Mouse (Mus musculus) embryonic facial prominence, embryonic 14.5 days (tissue): ENCODE measurements around the gene Morc3. TPM values are rescaled to one million over a fixed set of nuclear protein-coding genes. Genes with fewer than 3 reads are reported as not detected.

ENCODE experiments used
- ATAC-seq: fragments of 200-750 bp; cut with Nextera tagmentation; 2 replicates; pipeline ENCODE4 v1.8.0; 2017; ENCODE audit warnings: low read depth, moderate number of reproducible peaks, moderate TSS enrichment
- DNase-seq: peaks from one replicate; pipeline ENCODE4 v3.0.0-alpha.2; 2015; ENCODE audit warnings: low spot score
- H3K27ac ChIP-seq: fragments of 300-500 bp; sonication (generic); replicated peaks from 2 replicates; pipeline ENCODE4 v1.5.1; 2014; ENCODE audit warnings: low read depth, mild to moderate bottlenecking, low read length, moderate library complexity
- H3K27me3 ChIP-seq: fragments of 300-500 bp; sonication (generic); replicated peaks from 2 replicates; pipeline ENCODE4 v1.6.1; 2014; ENCODE audit warnings: low read length; ENCODE audit not compliant: control insufficient read depth, insufficient read depth
- H3K36me3 ChIP-seq: fragments of 300-500 bp; sonication (generic); 2 replicates; pipeline ENCODE4 v1.6.1; 2014; ENCODE audit warnings: low read length, mixed read lengths; ENCODE audit not compliant: control insufficient read depth, insufficient read depth
- H3K4me1 ChIP-seq: fragments of 300-500 bp; sonication (generic); 2 replicates; pipeline ENCODE4 v1.6.1; 2014; ENCODE audit warnings: antibody characterized with exemption, low read length; ENCODE audit not compliant: control insufficient read depth, insufficient read depth
- H3K4me2 ChIP-seq: fragments of 300-500 bp; sonication (generic); 2 replicates; pipeline ENCODE4 v1.6.1; 2014; ENCODE audit warnings: low read depth, mild to moderate bottlenecking, low read length, moderate library complexity, mixed read lengths
- H3K4me3 ChIP-seq: fragments of 300-500 bp; sonication (generic); 2 replicates; pipeline ENCODE4 v1.5.1; 2014; ENCODE audit warnings: low read depth, mild to moderate bottlenecking, low read length
- H3K9ac ChIP-seq: fragments of 300-500 bp; sonication (generic); 2 replicates; pipeline ENCODE4 v1.6.1; 2014; ENCODE audit warnings: low read depth, mild to moderate bottlenecking, low read length, moderate library complexity, mixed read lengths
- H3K9me3 ChIP-seq: fragments of 300-500 bp; sonication (generic); 2 replicates; pipeline ENCODE4 v1.6.1; 2016; ENCODE audit warnings: low read length; ENCODE audit not compliant: control insufficient read depth
- WGBS: fragments of 180-500 bp; shearing (Covaris S2); extraction: QIAGEN DNeasy Blood & Tissue Kit; methylation state at CpG from one replicate; pipeline ENCODE4 v1.1.7; 2014; 5-methylcytosine and 5-hydroxymethylcytosine counted together
- polyA plus RNA-seq: library from polyadenylated mRNA; unstranded; fragments of >200 nt; fragmentation: Nextera tagmentation; extraction: Ambion mirVana; gene quantifications from 2 replicates; pipeline ENCODE4 v1.2.1, GENCODE M21; 2014

The Morc3 gene
- 31.1 and 32.1 TPM in 2 replicates for polyA plus RNA-seq

DNA sequence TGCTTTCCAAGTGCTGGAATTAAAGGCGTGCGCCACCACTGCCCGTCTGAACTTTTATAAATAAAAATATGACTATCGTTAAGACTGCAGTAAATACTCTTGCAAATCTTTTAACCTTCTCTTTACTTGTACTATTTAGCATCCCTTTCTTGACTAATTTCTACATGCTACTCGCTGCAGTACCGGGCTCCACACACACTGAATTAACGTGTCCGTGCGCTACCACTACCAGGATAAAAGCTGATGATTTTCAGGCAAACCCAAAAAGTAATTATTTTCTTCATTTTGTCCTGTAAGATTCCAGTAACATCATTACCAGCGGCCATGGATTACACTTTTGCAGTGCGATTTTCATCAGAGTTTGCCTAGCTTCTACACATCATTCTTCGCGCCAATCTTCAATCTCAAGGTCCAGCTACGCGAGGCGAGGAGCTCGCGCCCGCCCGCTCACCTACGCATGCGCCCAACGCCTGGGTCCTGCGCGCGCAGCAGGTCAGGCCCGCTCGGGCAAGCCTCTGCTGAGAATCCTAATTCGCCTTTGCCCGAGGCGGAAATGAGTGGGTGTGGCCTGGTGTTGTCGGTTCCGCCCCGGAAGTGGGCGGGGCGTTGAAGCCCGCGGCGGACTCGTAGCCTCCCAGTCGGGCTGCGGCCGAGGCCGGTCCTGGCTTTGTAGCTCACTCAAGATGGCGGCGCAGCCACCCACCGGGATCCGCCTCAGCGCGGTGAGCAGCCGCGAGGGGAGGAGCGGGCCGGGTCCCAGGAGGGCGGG, at the start of gene Morc3:
Gene Morc3 (plus strand): TSS at position 495 of the 769 bp plus-strand sequence.
- H3K27ac ChIP-seq = peak within 1 kb of the TSS; percentile 96
- DNase-seq (peak; percentile 100), ATAC-seq (peak; percentile 97)
- H3K27me3 ChIP-seq = no peaks in the 10 kb centered on the region
- peak within 1 kb of the TSS; percentile 97 for H3K9ac ChIP-seq
- WGBS = 15% methylated on average over 43 of the region's 55 CpGs
- H3K36me3 ChIP-seq = no peaks in the 10 kb centered on the region
- H3K4me2 ChIP-seq = peak within 1 kb of the TSS; percentile 73
- H3K4me3 ChIP-seq = peak within 1 kb of the TSS; percentile 96
- H3K4me1 ChIP-seq = peaks cover 10% of the 10 kb centered on the region
- no peaks in the 10 kb centered on the region for H3K9me3 ChIP-seq

DNA sequence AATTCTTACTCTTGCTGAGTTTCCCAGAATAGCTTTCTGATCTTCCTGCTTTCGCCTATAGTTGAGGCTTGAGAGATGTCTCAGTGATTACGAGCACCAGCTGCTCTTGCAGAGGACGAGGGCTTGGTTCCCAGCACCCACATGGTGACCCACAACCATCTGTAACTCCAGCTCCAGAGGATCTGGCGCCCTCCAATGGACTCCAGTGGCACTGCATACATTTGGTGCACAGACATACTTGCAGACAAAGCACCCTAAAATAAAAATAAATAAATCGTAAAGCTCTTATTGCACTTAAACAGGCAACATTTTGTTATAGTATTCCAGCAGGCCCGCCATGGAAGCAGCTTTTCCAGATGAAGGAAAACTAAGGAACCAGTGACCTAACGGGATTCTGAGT, 47.7 kb upstream of the Morc3 start:
- Histone ChIP-seq H3K9ac (no peak overlapping the region), H3K4me2 (no peak overlapping the region), H3K4me1 (no peaks in the 10 kb centered on the region; the same call in 1 of the 2 replicates), H3K36me3 (peaks cover 7% of the 10 kb centered on the region; the same call in 1 of the 2 replicates), H3K27ac (no peak overlapping the region), H3K4me3 (no peak overlapping the region), H3K9me3 (peaks cover 6% of the 10 kb centered on the region; the same call in 1 of the 2 replicates), H3K27me3 (no peaks in the 10 kb centered on the region)
- DNase-seq = no peak
- WGBS = 93% methylated on average over 7 of the region's 7 CpGs
- no peak for ATAC-seq

DNA sequence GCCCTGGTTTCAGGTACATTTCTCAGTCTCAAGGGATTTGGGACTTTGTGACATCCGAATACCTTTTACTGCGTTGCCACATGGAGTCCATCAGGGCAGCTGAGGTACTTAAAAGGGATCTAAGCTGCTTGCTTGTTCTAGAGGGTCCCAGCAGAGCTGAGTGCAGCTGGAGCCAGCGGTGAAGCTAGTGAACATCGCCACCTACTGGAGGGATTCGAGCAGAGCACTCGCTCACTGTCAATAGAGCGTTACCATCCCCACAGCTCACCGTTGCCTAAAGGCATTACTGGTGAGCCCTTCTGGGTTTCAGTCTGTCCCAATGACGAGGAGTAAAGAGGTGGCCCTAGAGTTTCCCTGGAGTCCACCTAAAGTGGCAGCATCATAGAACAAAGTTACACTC, 46.1 kb upstream of the Morc3 start:
- H3K9ac ChIP-seq = no peak overlapping the region
- H3K27ac ChIP-seq = no peak overlapping the region
- H3K4me2 ChIP-seq = no peak overlapping the region
- DNase-seq (peak; percentile 88), ATAC-seq (peak; percentile 90)
- WGBS = 5% methylated on average over 9 of the region's 9 CpGs
- no peaks in the 10 kb centered on the region for H3K27me3 ChIP-seq
- H3K4me1 ChIP-seq = peaks cover 3% of the 10 kb centered on the region
- H3K9me3 ChIP-seq = peaks cover 6% of the 10 kb centered on the region; the same call in 1 of the 2 replicates
- no peak overlapping the region for H3K4me3 ChIP-seq
- peaks cover 7% of the 10 kb centered on the region; the same call in 1 of the 2 replicates for H3K36me3 ChIP-seq

DNA sequence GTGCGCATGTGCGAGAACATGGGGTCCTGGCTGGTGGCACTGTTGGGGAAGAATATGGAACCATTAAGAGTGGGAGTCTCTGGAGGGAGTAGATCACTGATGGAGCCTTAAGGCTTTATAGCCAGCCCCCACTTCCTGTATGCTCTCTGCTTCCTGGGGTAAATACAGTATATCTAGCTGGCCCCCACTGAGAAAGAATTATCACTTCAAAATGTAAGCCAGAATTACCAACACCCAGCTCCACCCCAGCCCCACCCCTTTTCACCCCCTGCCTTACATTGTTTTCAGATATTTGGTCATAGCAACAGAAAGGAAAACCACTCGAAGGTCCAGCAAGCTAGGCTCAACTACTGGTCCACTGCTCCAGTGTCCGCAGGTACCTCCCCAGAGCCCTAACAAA, 43.5 kb upstream of the Morc3 start:
- Histone ChIP-seq H3K36me3 (peaks cover 7% of the 10 kb centered on the region; the same call in 1 of the 2 replicates), H3K4me2 (no peak overlapping the region), H3K27me3 (no peaks in the 10 kb centered on the region), H3K4me1 (peaks cover 4% of the 10 kb centered on the region), H3K27ac (no peak overlapping the region), H3K4me3 (no peak overlapping the region), H3K9me3 (peaks cover 6% of the 10 kb centered on the region; the same call in 1 of the 2 replicates), H3K9ac (no peak overlapping the region)
- 90% methylated on average over 4 of the region's 4 CpGs for WGBS
- DNase-seq (no peak), ATAC-seq (no peak)

DNA sequence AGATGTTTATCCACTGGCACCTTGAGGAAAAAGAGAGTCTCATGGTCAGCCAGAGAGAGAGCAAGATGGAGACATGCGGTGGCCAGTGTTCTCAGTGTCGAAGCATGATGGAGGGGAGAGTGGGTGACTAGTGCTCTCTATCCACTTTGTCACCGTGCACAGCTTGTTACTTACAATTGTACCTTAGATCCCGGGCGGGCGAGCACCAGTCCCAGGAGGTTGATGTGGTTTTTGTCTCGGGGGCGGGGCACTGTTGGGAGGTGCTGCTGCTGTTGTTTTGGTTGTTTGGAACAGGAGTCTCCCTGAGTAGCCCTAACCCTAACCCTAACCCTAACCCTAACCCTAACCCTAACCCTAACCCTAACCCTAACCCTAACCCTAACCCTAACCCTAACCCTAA, 43.0 kb upstream of the Morc3 start:
- no peak overlapping the region for H3K4me2 ChIP-seq
- peaks cover 4% of the 10 kb centered on the region for H3K4me1 ChIP-seq
- ATAC-seq (no peak), DNase-seq (no peak)
- WGBS = 96% methylated on average over 8 of the region's 8 CpGs
- H3K27me3 ChIP-seq = no peaks in the 10 kb centered on the region
- H3K36me3 ChIP-seq = peaks cover 6% of the 10 kb centered on the region; the same call in 1 of the 2 replicates
- H3K27ac ChIP-seq = no peak overlapping the region
- H3K4me3 ChIP-seq = no peak overlapping the region
- H3K9me3 ChIP-seq = peaks cover 5% of the 10 kb centered on the region; the same call in 1 of the 2 replicates
- no peak overlapping the region for H3K9ac ChIP-seq

DNA sequence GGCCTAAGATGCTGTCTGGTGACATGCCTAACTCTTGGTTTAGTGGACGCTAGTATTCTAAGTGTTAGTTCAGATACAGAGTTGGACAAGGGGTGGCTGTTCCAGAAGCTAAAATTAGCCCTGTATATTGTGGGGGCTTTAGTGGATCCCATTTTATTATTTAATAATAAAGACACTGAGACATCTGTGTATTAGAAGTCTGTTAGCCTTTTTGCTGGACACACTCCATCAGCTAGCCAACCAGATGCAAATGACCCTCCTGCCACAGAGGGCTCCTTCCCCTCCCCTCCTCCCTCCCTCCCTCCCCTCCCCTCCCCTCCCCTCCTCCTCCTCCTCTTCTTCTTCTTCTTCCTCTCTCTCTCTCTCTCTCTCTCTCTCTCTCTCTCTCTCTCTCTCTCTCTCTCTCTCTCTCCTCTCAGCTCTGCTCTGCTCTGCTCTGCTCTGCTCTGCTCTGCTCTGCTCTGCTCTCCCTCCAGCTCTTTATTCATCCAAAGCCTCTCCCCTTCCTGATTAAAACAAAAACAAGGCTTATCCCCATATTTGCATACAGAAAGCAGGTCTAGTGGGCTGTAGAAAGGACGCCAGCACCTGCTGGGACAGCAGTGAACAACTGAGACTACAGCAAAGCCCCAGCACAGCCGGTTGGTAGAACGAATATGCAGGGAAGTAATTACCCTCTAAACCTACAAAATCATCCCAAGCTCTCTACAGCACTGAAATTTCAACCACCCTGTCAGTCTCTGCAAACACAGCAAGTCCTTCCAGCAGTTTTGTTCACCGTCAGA, 41.8 kb upstream of the Morc3 start:
- Histone ChIP-seq H3K4me3 (no peak overlapping the region), H3K9me3 (no peaks in the 10 kb centered on the region), H3K4me1 (peaks cover 4% of the 10 kb centered on the region), H3K9ac (no peak overlapping the region), H3K27me3 (no peaks in the 10 kb centered on the region), H3K4me2 (no peak overlapping the region), H3K27ac (no peak overlapping the region), H3K36me3 (no peaks in the 10 kb centered on the region)
- DNase-seq = no peak
- no peak for ATAC-seq
- 29% methylated on average over 5 of the region's 5 CpGs for WGBS

DNA sequence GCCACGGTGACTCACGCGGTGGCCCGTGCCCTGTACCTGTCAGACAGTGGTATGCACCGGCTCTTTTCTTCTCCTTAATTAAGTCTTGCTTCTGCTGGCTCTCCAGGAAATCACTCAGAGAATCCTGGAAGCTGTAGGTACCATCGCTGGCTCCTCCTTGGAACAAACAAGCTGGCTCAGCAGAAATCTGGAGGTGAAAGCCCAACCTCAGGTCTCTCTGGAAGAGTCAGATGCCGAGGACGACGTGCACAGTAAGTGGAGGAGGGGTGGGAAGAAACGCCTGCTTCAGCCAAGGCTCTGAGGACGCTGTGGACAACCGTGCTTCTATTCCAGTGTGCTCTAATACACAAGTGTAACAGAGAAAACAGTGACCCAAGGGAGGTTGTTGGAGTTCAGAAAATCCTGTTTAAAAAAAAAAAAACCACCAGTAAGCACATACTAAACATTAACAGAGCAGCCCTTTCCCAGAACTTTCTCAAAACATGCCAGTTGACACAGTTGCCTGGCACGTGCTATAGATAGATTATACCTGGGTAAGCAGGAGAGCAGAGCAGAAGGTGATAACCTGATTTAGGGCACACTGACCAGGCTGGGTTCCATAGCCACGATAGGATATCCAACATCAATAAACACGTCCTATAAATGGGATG, 38.8 kb upstream of the Morc3 start:
- no peak overlapping the region for H3K9ac ChIP-seq
- ATAC-seq (no peak), DNase-seq (no peak)
- H3K4me3 ChIP-seq = no peak overlapping the region
- no peak overlapping the region for H3K4me2 ChIP-seq
- no peaks in the 10 kb centered on the region for H3K27me3 ChIP-seq
- H3K36me3 ChIP-seq = no peaks in the 10 kb centered on the region
- no peaks in the 10 kb centered on the region for H3K9me3 ChIP-seq
- 62% methylated on average over 15 of the region's 15 CpGs for WGBS
- no peak overlapping the region for H3K27ac ChIP-seq
- peaks cover 19% of the 10 kb centered on the region for H3K4me1 ChIP-seq

DNA sequence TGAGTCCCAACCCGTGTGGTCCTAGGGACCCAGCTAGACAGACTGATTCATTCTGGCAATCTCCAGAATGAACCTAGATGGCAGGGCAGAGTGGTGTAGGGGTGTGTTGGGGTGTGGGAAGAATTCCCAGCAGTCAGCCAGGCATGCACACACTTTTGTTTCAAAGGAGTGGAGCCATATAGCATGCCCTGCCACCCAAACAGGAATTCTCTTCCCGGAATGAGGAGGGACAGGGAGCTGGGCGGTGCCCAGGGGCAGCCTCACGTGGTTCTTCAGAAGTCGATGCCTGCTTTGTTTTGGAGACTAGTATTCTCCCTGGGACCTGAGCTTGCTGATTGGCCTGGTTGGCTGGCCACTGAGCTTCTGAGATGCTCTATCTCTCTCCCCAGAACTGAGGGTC, 37.1 kb upstream of the Morc3 start:
- no peak for ATAC-seq
- 75% methylated on average over 5 of the region's 5 CpGs for WGBS
- DNase-seq = no peak
- Histone ChIP-seq H3K9me3 (no peaks in the 10 kb centered on the region), H3K4me1 (peaks cover 22% of the 10 kb centered on the region), H3K9ac (no peak overlapping the region), H3K27me3 (no peaks in the 10 kb centered on the region), H3K27ac (no peak overlapping the region), H3K36me3 (no peaks in the 10 kb centered on the region), H3K4me3 (no peak overlapping the region), H3K4me2 (no peak overlapping the region)
